Mouse (Mus musculus): ENCODE data around the gene Ugt1a10. TPM values are rescaled to one million over a fixed set of nuclear protein-coding genes. Genes with fewer than 3 reads are reported as not detected.

Gene Ugt1a10
- polyA plus RNA-seq, 1 experiment = 166 TPM

DNA sequence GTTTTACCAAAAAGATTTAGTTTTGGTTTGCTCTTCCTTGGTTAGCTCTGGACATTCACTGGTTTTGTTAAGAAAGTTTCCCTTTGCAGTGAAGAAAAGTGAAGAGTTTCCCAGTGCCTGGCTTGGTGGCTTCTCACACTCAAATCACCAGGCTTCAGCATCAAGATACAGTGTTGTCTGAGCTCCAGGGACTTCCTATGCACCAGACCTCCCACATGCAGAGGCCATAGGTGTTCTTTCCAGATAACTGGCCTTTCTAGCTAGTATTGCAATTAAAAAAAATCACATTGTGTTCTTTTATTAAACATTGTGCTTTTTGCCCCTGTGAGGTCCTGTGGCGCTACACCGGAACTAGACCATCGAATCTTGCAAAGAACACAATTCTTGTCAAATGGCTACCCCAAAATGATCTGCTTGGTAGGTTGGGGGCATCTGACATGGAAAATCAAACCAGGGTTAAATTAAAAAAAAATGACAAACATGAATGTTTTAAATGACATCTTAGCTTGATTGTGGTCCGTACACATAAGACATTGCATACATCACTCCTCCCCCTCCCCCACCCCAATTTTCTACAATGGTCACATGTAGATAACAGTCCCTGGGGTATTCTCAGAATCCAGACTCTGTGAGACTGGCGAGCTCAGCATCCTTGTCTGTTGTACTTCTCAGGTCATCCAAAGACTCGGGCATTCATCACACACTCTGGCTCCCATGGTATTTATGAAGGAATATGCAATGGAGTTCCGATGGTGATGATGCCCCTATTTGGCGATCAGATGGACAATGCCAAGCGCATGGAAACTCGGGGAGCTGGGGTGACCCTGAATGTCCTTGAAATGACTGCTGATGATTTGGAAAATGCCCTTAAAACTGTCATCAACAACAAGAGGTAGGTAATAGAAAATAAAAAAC, 160.5 kb downstream of the Ugt1a10 start:
- H3K4me1 ChIP-seq (ENCODE audit: control insufficient read depth, insufficient read depth, low read length) = no peaks in the 10 kb centered on the region
- H3K4me3 ChIP-seq (ENCODE audit: insufficient read depth, low read depth, low read length) = no peak overlapping the region
- TF ChIP-seq POLR2A (IDR thresholded peaks at IDR 0.05; ENCODE audit: low read depth, low read length) = no peak
- no peak for TF ChIP-seq CTCF (conservative IDR thresholded peaks at IDR 0.05; ENCODE audit: insufficient read depth, insufficient read length, low read depth, low read length)
- no peak overlapping the region for H3K27ac ChIP-seq (ENCODE audit: insufficient read depth, low read depth, low read length)
- peak; percentile 15 for DNase-seq
- no peaks in the 10 kb centered on the region for H3K36me3 ChIP-seq (ENCODE audit: control insufficient read depth, insufficient read depth, low read length)
- WGBS = 73% methylated on average over 10 of the region's 10 CpGs
- H3K27me3 ChIP-seq (replicated peaks; ENCODE audit: control insufficient read depth, insufficient read depth, low read length) = no peaks in the 10 kb centered on the region

DNA sequence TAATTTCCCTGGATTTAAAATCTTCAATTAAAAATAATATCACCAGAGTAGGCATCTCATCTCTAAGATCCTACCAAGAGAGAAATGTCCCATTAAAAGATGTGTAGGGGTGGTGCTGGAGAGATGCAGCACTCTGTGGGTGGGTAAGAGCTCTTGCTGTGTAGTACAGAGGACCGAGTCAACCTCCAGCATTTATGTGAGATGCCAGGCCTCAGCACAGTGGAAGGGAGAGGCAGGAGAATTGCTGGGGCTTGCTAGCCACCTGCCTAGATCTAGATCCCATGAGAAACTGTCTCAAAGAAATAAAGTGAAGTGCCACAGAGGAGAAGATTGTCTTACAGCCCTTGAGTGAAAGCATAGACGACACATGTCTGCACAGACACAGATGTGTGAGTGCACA, 161.4 kb downstream of the Ugt1a10 start:
- TF ChIP-seq POLR2A (IDR thresholded peaks at IDR 0.05; ENCODE audit: low read depth, low read length) (no peak), CTCF (conservative IDR thresholded peaks at IDR 0.05; ENCODE audit: insufficient read depth, insufficient read length, low read depth, low read length) (no peak)
- H3K36me3 ChIP-seq (ENCODE audit: control insufficient read depth, insufficient read depth, low read length) = no peaks in the 10 kb centered on the region
- H3K27me3 ChIP-seq (replicated peaks; ENCODE audit: control insufficient read depth, insufficient read depth, low read length) = no peaks in the 10 kb centered on the region
- WGBS = 62% methylated on average over 2 of the region's 2 CpGs
- H3K27ac ChIP-seq (ENCODE audit: insufficient read depth, low read depth, low read length) = no peak overlapping the region
- no peak for DNase-seq
- no peak overlapping the region for H3K4me3 ChIP-seq (ENCODE audit: insufficient read depth, low read depth, low read length)
- no peaks in the 10 kb centered on the region for H3K4me1 ChIP-seq (ENCODE audit: control insufficient read depth, insufficient read depth, low read length)

DNA sequence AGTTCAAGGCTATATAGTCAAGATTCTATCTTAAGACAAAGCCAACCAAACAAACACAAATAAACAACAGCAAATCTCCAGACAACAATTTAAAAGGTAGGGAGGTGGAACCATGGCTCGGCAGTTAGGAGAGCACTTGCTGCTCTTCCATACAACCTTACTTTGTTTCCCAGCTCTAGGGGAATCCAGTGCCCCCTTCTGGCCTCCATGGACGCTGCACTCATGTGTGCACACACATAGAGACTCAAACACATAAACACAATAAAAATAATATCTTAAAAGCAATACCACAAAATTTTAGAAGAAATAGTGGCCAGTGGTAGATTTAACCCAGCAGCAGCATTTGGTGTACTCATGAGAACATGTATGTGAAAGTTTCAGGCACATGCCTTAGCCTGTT, 162.0 kb downstream of the Ugt1a10 start:
- Histone ChIP-seq H3K4me1 (ENCODE audit: control insufficient read depth, insufficient read depth, low read length) (no peaks in the 10 kb centered on the region), H3K36me3 (ENCODE audit: control insufficient read depth, insufficient read depth, low read length) (no peaks in the 10 kb centered on the region), H3K4me3 (ENCODE audit: insufficient read depth, low read depth, low read length) (no peak overlapping the region), H3K27me3 (replicated peaks; ENCODE audit: control insufficient read depth, insufficient read depth, low read length) (no peaks in the 10 kb centered on the region), H3K27ac (ENCODE audit: insufficient read depth, low read depth, low read length) (no peak overlapping the region)
- peak; percentile 20 for DNase-seq
- TF ChIP-seq POLR2A (IDR thresholded peaks at IDR 0.05; ENCODE audit: low read depth, low read length) (no peak), CTCF (conservative IDR thresholded peaks at IDR 0.05; ENCODE audit: insufficient read depth, insufficient read length, low read depth, low read length) (no peak)
- WGBS = 55% methylated on average over 2 of the region's 2 CpGs

DNA sequence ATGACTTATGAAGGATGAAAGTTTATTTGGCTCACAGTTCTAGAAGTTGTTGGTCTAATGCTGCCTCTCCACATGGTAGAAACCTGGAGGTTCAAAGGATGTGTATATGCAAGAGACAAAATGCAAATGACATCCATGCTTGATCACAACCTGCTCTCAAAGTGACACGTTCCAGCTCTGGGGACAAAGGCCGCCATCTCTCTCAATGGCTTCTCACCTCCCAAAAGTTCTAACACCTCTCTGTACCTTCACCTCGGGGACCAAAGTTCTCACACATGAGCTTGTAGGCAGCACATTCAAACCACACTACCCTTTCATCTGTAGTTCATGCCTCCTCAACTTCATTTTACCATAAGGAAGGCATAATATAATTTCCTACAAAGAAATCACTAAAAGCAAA, 162.4 kb downstream of the Ugt1a10 start:
- H3K4me3 ChIP-seq (ENCODE audit: insufficient read depth, low read depth, low read length) = no peak overlapping the region
- no peaks in the 10 kb centered on the region for H3K4me1 ChIP-seq (ENCODE audit: control insufficient read depth, insufficient read depth, low read length)
- TF ChIP-seq POLR2A (IDR thresholded peaks at IDR 0.05; ENCODE audit: low read depth, low read length) (no peak), CTCF (conservative IDR thresholded peaks at IDR 0.05; ENCODE audit: insufficient read depth, insufficient read length, low read depth, low read length) (no peak)
- H3K27me3 ChIP-seq (replicated peaks; ENCODE audit: control insufficient read depth, insufficient read depth, low read length) = no peaks in the 10 kb centered on the region
- no peak overlapping the region for H3K27ac ChIP-seq (ENCODE audit: insufficient read depth, low read depth, low read length)
- 33% methylated on average over 3 of the region's 3 CpGs for WGBS
- H3K36me3 ChIP-seq (ENCODE audit: control insufficient read depth, insufficient read depth, low read length) = no peaks in the 10 kb centered on the region
- DNase-seq = no peak

DNA sequence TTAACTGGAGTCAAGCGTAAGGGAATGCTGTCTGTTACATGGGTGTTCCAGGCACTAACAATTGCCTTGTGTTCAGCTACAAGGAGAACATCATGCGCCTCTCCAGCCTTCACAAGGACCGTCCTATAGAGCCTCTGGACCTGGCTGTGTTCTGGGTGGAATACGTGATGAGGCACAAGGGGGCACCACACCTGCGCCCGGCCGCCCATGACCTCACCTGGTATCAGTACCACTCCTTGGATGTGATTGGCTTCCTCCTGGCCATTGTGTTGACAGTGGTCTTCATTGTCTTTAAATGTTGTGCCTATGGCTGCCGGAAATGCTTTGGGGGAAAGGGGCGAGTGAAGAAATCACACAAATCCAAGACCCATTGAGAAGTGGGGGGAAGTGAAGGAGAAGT, 162.9 kb downstream of the Ugt1a10 start:
- WGBS = 74% methylated on average over 9 of the region's 9 CpGs
- Histone ChIP-seq H3K27me3 (replicated peaks; ENCODE audit: control insufficient read depth, insufficient read depth, low read length) (no peaks in the 10 kb centered on the region), H3K4me1 (ENCODE audit: control insufficient read depth, insufficient read depth, low read length) (no peaks in the 10 kb centered on the region), H3K27ac (ENCODE audit: insufficient read depth, low read depth, low read length) (no peak overlapping the region), H3K4me3 (ENCODE audit: insufficient read depth, low read depth, low read length) (no peak overlapping the region), H3K36me3 (ENCODE audit: control insufficient read depth, insufficient read depth, low read length) (no peaks in the 10 kb centered on the region)
- TF ChIP-seq CTCF (conservative IDR thresholded peaks at IDR 0.05; ENCODE audit: insufficient read depth, insufficient read length, low read depth, low read length) (no peak), POLR2A (IDR thresholded peaks at IDR 0.05; ENCODE audit: low read depth, low read length) (no peak)
- peak; percentile 23 for DNase-seq

DNA sequence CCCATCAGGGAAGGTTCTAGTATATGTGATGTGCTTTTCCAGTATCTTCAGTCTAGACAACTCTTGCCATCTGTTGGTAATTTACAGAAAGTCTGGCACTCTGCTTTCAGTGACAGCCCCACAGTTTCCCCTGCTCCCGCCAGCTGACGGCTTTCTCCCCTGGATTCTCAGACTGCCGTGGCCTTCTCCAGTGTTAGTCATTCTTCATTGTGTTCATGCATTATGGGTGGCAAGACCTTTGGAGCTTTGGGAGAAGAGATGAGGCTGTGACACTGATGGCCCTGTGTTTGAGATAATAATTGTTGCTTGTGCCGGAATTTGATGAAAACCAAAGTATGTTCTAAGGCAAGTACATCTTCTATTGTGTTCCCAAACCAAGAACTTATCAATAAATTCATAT, 163.4 kb downstream of the Ugt1a10 start:
- 50% methylated on average over 4 of the region's 4 CpGs for WGBS

DNA sequence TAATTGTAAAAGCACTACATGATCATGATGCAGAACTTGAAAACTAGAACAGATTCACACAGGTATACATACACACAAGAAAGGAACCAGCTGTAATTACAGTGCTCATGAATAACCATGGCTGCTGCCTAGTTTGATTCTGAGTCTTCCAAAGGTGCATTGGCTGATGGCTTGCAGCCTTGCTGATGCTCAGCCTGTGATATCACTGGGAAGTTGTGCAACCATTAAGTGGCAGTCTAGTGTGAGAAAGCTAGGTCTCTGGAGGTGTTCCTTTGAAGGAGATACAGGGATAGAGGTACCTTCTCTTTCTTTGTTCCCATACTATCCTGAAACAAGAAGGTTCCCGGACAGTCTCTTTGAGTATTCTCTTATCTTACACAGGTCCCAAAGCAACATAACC, 163.9 kb downstream of the Ugt1a10 start:
- WGBS = 13% methylated on average over 1 of the region's 1 CpGs

More for the DNA sequence above, 163.4 kb downstream of the Ugt1a10 start:
- no peaks in the 10 kb centered on the region for H3K27me3 ChIP-seq (replicated peaks; ENCODE audit: control insufficient read depth, insufficient read depth, low read length)
- H3K4me1 ChIP-seq (ENCODE audit: control insufficient read depth, insufficient read depth, low read length) = no peaks in the 10 kb centered on the region
- H3K27ac ChIP-seq (ENCODE audit: insufficient read depth, low read depth, low read length) = no peak overlapping the region
- no peak overlapping the region for H3K4me3 ChIP-seq (ENCODE audit: insufficient read depth, low read depth, low read length)
- TF ChIP-seq POLR2A (IDR thresholded peaks at IDR 0.05; ENCODE audit: low read depth, low read length) (no peak), CTCF (conservative IDR thresholded peaks at IDR 0.05; ENCODE audit: insufficient read depth, insufficient read length, low read depth, low read length) (no peak)
- H3K36me3 ChIP-seq (ENCODE audit: control insufficient read depth, insufficient read depth, low read length) = no peaks in the 10 kb centered on the region
- DNase-seq = no peak

More for the DNA sequence above, 163.9 kb downstream of the Ugt1a10 start:
- no peaks in the 10 kb centered on the region for H3K4me1 ChIP-seq (ENCODE audit: control insufficient read depth, insufficient read depth, low read length)
- H3K4me3 ChIP-seq (ENCODE audit: insufficient read depth, low read depth, low read length) = no peak overlapping the region
- no peaks in the 10 kb centered on the region for H3K36me3 ChIP-seq (ENCODE audit: control insufficient read depth, insufficient read depth, low read length)
- no peak for TF ChIP-seq CTCF (conservative IDR thresholded peaks at IDR 0.05; ENCODE audit: insufficient read depth, insufficient read length, low read depth, low read length)
- no peak for TF ChIP-seq POLR2A (IDR thresholded peaks at IDR 0.05; ENCODE audit: low read depth, low read length)
- no peaks in the 10 kb centered on the region for H3K27me3 ChIP-seq (replicated peaks; ENCODE audit: control insufficient read depth, insufficient read depth, low read length)
- peak; percentile 16 for DNase-seq
- H3K27ac ChIP-seq (ENCODE audit: insufficient read depth, low read depth, low read length) = no peak overlapping the region

All from kidney, adult 2 months (tissue).